In the genomic region with DNA sequence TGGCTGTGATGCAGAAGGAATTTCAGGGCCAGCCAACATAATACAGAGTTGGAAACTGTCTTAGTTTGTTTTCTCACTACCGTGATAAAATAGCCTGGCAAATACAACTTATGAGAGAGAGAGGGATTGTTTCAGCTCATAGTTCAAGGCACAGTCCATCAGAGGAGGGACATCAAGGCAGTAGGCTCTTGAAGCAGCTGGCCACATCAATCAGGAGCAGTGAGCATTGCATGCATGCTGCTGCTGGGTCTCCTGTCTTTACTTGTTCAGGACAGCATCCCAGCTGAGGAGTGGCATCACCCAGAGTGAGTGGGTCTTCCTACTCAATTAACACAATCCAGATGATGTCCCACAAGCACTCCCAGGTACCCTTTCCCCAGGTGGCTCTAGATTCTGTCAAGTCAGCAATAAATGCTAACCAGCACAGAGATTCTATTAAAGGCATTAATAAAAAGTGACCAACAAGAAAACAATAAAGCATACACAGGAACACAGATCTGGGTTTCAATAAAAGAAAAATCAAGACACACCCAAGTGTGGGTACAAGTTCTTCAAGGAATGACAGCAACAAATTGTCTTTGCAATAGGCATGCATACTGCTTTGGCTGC, we compare ENCODE assay signal across 18 mouse cellular contexts. TPM values are rescaled to one million over a fixed set of nuclear protein-coding genes. Genes with fewer than 3 reads are reported as not detected.
"Had no signal": no experiment of that assay in that cellular context is flagged by ENCODE, and none has a peak within 500 bp of the region (broad histone marks: within the 10 kb centered on the region; RNA-seq: fewer than 3 reads in every experiment).

No protein-coding gene starts in this region.

- H3K9ac ChIP-seq: limb, embryonic 12.5 days; limb, embryonic 15.5 days; liver, embryonic 14.5 days; liver, postnatal 0 days; lung, embryonic 14.5 days; midbrain, embryonic 13.5 days had no signal

- H3K27ac ChIP-seq: kidney, postnatal 0 days; limb, embryonic 12.5 days; liver, embryonic 14.5 days; midbrain, embryonic 10.5 days; midbrain, embryonic 13.5 days had no signal

- H3K4me1 ChIP-seq: midbrain, embryonic 10.5 days; midbrain, embryonic 13.5 days had no signal

- H3K9me3 ChIP-seq: midbrain, embryonic 10.5 days had no signal

- H3K4me2 ChIP-seq: limb, embryonic 12.5 days; limb, embryonic 15.5 days; liver, embryonic 11.5 days; lung, embryonic 14.5 days; midbrain, embryonic 13.5 days had no signal

- H3K4me3 ChIP-seq: limb, embryonic 12.5 days; limb, embryonic 15.5 days; midbrain, embryonic 10.5 days; midbrain, embryonic 13.5 days had no signal

- ATAC-seq: liver, postnatal 0 days; midbrain, embryonic 13.5 days; midbrain, embryonic 16.5 days had no signal

- H3K27me3 ChIP-seq: limb, embryonic 12.5 days; limb, embryonic 15.5 days; midbrain, embryonic 13.5 days had no signal

- H3K36me3 ChIP-seq: limb, embryonic 12.5 days; limb, embryonic 15.5 days; midbrain, embryonic 10.5 days; midbrain, embryonic 13.5 days had no signal

- DNase-seq: kidney, adult 2 months; kidney, postnatal 36 days; left cerebral cortex, postnatal 4 days; liver, postnatal 0 days; lung, embryonic 14.5 days; lung, postnatal 10 days; lung, postnatal 36 days; thymus, postnatal 36 days had no signal

RNA-seq across cellular contexts. Expression of a gene that starts 43.9 kb away (rescaled TPM):
- total RNA-seq: megakaryocyte progenitor cell, adult 5-6 weeks; monocyte, adult 5-6 weeks had no signal

RNA-seq across cellular contexts. Expression of a gene that starts 58.7 kb away (rescaled TPM):
- total RNA-seq: megakaryocyte progenitor cell, adult 5-6 weeks; monocyte, adult 5-6 weeks had no signal
